Mouse (Mus musculus) heart, adult 2 months (tissue): Measurements from ENCODE around the gene Noct.
A peak's percentile ranks its signal among the peaks of the same experiment; 100 is the strongest.

Experiments used
- CTCF ChIP-seq: fragments of 200-600 bp; IDR thresholded peaks from 2 replicates; pipeline ENCODE4 v1.8.1; 2022; ENCODE audit warnings: antibody characterized with exemption, mild to moderate bottlenecking, moderate library complexity
- POLR2A ChIP-seq: fragments of 200-500 bp; IDR thresholded peaks from 2 replicates; pipeline ENCODE4 v1.6.1; 2011; ENCODE audit warnings: mild to moderate bottlenecking, low read depth, low read length, control low read depth; ENCODE audit not compliant: insufficient read depth

DNA sequence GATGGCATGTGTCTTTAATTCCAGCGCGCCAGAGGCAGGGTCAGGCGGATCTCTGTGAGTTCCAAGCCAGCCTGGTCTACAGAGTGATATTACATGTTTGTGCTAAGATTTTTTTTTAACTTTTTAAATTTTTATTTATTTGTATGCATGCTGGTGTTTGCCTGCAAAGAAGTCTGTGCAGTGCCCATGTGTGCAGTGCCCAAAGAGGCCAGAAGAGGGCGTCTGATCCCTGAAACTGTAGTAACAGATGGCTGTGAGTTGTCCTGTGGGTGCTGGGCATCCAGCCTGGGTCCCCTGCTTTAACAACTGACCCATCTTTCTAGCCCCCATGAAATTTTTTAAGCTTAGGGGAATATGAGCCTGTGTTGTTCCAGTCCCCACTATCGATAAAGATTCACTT, 19.8 kb upstream of the Noct start:
- TF ChIP-seq CTCF (peak; percentile 41), POLR2A (no peak)
